Mouse (Mus musculus): Measurements from ENCODE around the gene Ets1.

DNA sequence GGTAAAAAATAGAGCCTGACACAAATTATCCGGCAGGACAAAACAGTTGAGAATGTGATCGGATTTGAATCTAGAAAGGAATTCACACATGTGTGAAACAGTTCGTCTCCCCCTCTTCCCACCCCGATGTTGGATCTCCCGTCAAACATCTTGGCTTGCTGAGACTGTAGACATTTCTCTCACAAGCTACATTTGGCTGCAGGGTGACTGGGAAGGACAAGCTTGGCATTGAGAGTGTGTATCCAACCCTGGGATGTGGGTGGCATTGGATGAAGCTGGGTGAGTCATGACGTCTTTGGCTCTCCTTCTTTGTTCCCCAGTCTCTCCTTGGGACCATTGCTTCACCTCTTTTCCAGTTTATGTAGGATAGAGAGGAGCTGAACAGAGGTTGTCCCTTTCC lies 16.4 kb upstream of the Ets1 start:
- TF ChIP-seq EP300 (IDR thresholded peaks at IDR 0.05; ENCODE audit: low read depth) (no peak), CTCF (IDR thresholded peaks at IDR 0.05; ENCODE audit: low read depth) (no peak)
